Mouse (Mus musculus): Measurements from ENCODE around the gene Oasl2.
"Not testable (repeated sequence)": the region's sequence is repeated elsewhere in the genome, so short reads cannot be mapped to it uniquely, and the experiment has no call there.

Gene Oasl2

DNA sequence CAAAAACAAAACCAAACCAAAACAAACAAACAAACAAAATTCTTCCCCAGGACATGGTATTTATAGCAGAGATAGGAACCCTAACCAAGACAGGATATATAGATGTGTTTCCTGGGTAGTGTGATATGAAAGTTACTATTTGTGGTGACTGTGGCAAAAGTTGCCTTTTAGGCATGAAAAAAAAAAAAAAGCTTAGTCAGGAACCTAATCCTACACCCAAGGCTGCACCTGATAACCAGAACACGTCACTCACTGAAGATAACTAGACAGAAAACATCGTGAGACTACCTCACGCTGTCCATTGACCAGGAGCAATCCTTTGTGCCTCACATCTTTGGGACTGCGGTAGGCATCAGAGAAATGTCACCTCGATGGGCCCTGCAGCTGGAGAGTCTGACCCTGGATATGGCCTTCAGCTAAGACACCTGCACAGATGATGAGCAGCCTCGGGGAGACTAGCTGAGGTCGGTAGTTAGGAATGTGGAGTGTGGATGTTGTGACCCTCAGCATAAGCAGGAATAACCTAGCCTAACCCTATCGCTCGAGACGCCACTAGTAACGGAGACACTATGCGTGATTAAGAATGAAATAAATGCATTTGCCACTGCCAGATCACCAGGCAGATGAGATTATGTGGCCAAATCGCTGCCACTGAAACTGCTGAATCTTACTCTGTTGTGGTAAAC, at the start of gene Oasl2:
Gene Oasl2, plus strand, starts transcription at position 249 of the 686 bp plus-strand sequence.
- no peak for DNase-seq (ENCODE audit: low spot score)

DNA sequence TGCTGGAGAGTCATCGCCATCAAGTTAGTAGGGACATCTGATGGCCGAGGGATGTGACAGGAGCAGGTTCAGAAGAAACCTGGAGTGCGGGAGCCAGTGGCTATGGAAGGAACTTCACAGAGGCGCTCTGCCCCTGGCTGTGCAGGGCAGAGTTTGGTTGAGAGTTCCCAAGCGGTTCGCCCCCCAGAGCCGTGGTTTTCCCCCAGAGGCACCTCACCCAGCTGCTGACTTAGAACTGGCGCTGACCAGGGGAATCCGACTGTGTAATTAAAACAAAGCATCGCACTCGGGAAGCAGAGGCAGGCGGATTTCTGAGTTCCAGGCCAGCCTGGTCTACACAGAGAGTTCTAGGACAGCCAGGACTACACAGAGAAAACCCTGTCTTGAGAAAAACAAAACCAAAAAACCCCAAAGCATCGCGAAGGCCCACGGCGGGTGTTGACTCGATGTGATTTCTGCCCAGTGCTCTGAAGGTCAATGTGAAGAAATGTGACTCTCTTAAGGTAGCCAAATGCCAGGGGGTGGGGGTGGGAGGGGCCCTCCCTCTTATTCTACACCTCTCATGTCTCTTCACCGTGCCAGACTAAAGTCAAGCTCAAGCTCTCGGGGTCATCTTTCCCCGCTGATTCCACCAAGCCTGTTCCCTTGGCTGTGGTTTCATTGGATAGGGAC, 45.0 kb upstream of the Oasl2 start:
- DNase-seq (ENCODE audit: low spot score): no peak

GRCm38 (mm10) chr5:114853364-114853763, 43.4 kb upstream of the Oasl2 start, which contains the start of gene 4930519G04Rik:
Gene 4930519G04Rik, plus strand, starts transcription at chr5:114853664.
- DNase-seq (ENCODE audit: low spot score): not testable (repeated sequence)

GRCm38 (mm10) chr5:114858582-114858981, 38.2 kb upstream of the Oasl2 start, which contains the start of gene Gm9936:
Gene Gm9936, minus strand, starts transcription at chr5:114858682.
- no peak for DNase-seq (ENCODE audit: low spot score)

DNA sequence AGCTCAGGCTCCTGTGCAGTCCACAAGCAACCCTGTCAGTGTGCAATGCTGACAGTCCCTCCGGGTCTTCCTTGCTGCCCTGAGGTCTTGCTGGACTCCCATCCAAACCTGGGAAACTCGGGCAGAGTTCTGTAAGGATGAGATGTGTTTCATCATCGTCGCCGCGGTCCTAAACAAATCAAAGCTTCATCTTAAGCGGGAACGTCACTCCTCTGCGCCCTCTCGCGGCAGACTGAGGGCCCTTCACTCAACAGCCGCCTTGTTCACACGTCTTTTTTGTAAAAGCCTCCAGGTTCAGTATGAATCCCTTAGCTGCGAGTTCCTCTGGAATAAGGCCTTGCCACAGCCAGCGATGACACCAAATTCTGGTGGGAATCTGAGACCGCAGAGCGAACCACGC, 37.5 kb upstream of the Oasl2 start:
- peak; percentile 48 for DNase-seq (ENCODE audit: low spot score)

- no peak for DNase-seq (ENCODE audit: low spot score)
Measured at GRCm38 (mm10) chr5:114861730-114862129, 35.0 kb upstream of the Oasl2 start.

DNA sequence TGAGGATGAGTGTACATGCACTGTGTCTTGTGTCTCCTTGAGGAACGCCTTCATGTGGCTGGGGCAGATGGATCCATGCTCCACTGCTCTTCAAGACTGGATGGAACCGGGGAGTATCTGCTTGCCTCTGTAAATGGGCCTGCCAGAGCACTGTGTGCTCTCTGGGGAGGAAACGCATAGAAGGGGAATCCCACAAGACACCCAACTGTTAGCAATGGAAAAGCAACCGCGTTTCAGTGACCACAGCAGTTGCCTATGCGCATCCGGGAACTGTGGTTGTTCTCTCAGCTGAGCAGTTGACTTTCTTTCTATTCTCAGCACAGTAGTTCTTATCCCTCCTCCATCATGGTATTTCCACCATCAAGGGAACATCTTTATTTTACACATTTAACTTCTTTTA, 31.9 kb upstream of the Oasl2 start:
- DNase-seq (ENCODE audit: low spot score): no peak

GRCm38 (mm10) chr5:114865279-114865678, 31.5 kb upstream of the Oasl2 start:
- DNase-seq (ENCODE audit: low spot score): no peak

DNA sequence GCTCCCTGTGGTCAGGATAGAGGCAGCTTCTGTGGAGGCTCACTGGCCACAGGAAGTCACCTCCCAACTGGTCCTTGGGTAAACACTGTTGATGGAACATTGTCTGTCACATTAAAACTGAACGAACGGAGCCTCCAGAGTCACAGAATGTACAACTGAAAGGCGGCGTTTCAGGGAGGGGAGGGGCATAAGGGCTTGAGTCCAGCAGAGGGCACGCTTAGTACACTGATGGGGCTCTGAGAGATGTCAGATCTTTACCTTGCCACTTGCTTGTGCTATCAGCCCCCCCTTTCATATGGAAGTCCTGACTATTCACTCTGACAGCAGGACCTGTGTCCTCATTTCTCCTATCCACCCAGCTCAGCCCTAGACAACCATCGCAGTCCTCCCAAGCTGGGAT, 20.9 kb upstream of the Oasl2 start:
- no peak for DNase-seq (ENCODE audit: low spot score)

DNA sequence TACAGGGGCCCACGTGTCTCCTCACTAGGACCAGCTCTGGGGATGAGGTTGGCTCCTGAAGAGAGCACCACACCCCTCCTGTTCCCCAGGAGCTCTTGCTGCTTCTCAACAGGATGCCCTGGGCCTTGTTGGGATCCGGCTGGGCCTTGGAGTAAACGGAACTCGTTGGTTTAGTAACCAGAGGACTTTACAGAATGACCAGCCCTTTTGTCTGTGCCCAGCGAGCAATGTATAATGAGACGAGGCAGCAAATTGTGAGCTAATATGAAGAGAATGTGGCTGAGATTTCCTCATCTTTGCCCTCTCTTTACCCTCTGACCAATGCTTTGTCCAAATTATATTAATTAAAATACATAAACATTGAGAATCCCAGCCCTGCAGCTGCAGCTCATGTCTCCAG, 20.4 kb upstream of the Oasl2 start:
- no peak for DNase-seq (ENCODE audit: low spot score)

- no peak for DNase-seq (ENCODE audit: low spot score)
Measured at GRCm38 (mm10) chr5:114877487-114877886, 19.2 kb upstream of the Oasl2 start.

- no peak for DNase-seq (ENCODE audit: low spot score)
Measured at GRCm38 (mm10) chr5:114879399-114879798, 17.3 kb upstream of the Oasl2 start.

GRCm38 (mm10) chr5:114882319-114882718, 14.4 kb upstream of the Oasl2 start:
- not testable (repeated sequence) for DNase-seq (ENCODE audit: low spot score)

- DNase-seq (ENCODE audit: low spot score): no peak
Measured at GRCm38 (mm10) chr5:114883022-114883421, 13.7 kb upstream of the Oasl2 start.

GRCm38 (mm10) chr5:114886801-114887200, 9.9 kb upstream of the Oasl2 start:
- DNase-seq (ENCODE audit: low spot score): no peak

- no peak for DNase-seq (ENCODE audit: low spot score)
Measured at GRCm38 (mm10) chr5:114888995-114889394, 7.7 kb upstream of the Oasl2 start.

DNA sequence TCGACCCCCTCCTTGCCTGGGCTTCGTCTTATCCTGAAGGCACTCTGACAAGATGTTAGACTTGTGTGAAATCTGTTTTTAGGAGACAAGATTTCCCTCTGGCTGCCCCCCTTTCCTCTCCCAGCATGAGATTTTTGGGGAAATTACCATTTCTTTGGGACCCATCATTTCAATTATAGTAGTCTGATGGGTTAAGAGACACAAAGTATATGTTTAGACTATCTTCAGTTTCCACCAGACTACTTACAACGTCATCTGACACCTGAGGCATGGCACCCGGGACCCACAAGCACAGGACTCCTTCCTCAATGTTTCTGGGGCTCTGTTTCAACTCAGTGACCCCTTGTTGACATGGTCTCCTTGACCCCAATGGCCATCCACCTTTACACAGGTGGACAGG, 1.2 kb upstream of the Oasl2 start:
- no peak for DNase-seq (ENCODE audit: low spot score)

GRCm38 (mm10) chr5:114897374-114897793, 648 bp downstream of the Oasl2 start:
- DNase-seq (ENCODE audit: low spot score): no peak

GRCm38 (mm10) chr5:114898857-114899256, 2.1 kb downstream of the Oasl2 start:
- no peak for DNase-seq (ENCODE audit: low spot score)

DNA sequence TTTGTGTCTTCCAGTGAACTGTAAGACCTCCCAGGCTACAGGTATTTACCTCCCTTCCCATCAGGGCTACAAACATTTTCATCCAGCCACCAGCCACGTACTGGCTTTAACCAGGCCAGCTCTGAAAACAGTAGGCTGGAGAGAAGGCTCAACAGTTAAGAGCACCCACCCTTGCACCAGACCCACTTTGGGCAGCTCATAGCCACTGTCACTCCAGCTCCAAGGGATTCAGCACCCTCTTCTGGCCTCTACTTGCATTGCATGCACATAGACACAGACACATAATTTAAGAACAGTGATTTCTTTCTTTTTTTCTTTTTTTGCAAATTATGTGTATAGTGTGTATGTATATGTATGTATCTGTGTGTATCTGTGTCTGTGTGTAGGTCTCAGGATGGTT, 5.7 kb downstream of the Oasl2 start:
- peak; percentile 21 for DNase-seq (ENCODE audit: low spot score)

GRCm38 (mm10) chr5:114908598-114909305, 12.0 kb downstream of the Oasl2 start:
- DNase-seq (ENCODE audit: low spot score): no peak

GRCm38 (mm10) chr5:114913686-114914085, 16.9 kb downstream of the Oasl2 start:
- no peak for DNase-seq (ENCODE audit: low spot score)

- DNase-seq (ENCODE audit: low spot score): no peak
Measured at GRCm38 (mm10) chr5:114914855-114915254, 18.1 kb downstream of the Oasl2 start.

All from c-Kit-positive CD71-positive TER-119-positive erythroid progenitor cells, embryonic 14.5 days (primary cell).